Mouse (Mus musculus) kidney, embryonic 15.5 days (tissue): ENCODE results near the gene Cpt1c. TPM values are rescaled to one million over a fixed set of nuclear protein-coding genes. Genes with fewer than 3 reads are reported as not detected.

ENCODE experiments used
- ATAC-seq: fragments of 200-750 bp; cut with Nextera tagmentation; replicated peaks from 2 replicates; pipeline ENCODE4 v1.8.0; 2017; ENCODE audit warnings: moderate TSS enrichment; ENCODE audit not compliant: low FRiP score
- H3K27ac ChIP-seq: fragments of 300-500 bp; sonication (generic); 2 replicates; pipeline ENCODE4 v1.5.1; 2015; ENCODE audit warnings: mild to moderate bottlenecking, inconsistent platforms
- H3K27me3 ChIP-seq: fragments of 300-500 bp; sonication (generic); 2 replicates; pipeline ENCODE4 v1.6.1; 2015; ENCODE audit warnings: inconsistent platforms
- H3K36me3 ChIP-seq: fragments of 300-500 bp; sonication (generic); 2 replicates; pipeline ENCODE4 v1.6.1; 2015; ENCODE audit warnings: inconsistent platforms
- H3K4me1 ChIP-seq: fragments of 300-500 bp; sonication (generic); 2 replicates; pipeline ENCODE4 v1.6.1; 2015; ENCODE audit warnings: inconsistent platforms
- H3K4me2 ChIP-seq: fragments of 300-500 bp; sonication (generic); 2 replicates; pipeline ENCODE4 v1.6.1; 2015; ENCODE audit warnings: moderate library complexity, mild to moderate bottlenecking, inconsistent platforms
- H3K4me3 ChIP-seq: fragments of 300-500 bp; sonication (generic); replicated peaks from 2 replicates; pipeline ENCODE4 v1.5.1; 2015; ENCODE audit warnings: mild to moderate bottlenecking, inconsistent platforms
- H3K9ac ChIP-seq: fragments of 300-500 bp; sonication (generic); 2 replicates; pipeline ENCODE4 v1.6.1; 2015; ENCODE audit warnings: mild to moderate bottlenecking, inconsistent platforms
- H3K9me3 ChIP-seq: fragments of 300-500 bp; sonication (generic); replicated peaks from 2 replicates; pipeline ENCODE4 v1.6.1; 2016; ENCODE audit warnings: inconsistent platforms
- WGBS: fragments of 180-500 bp; shearing (Covaris S2); methylation state at CpG from one replicate; pipeline ENCODE4 v1.1.7; 2015; ENCODE audit warnings: mixed read lengths; 5-methylcytosine and 5-hydroxymethylcytosine counted together
- polyA plus RNA-seq: library from polyadenylated mRNA; unstranded; fragments of >200 nt; fragmentation: Nextera tagmentation; extraction: Ambion mirVana; gene quantifications from 2 replicates; pipeline ENCODE4 v1.2.1, GENCODE M21; 2015

The Cpt1c gene
- polyA plus RNA-seq, 1 experiment from 2014 or later = 25.1 TPM

DNA sequence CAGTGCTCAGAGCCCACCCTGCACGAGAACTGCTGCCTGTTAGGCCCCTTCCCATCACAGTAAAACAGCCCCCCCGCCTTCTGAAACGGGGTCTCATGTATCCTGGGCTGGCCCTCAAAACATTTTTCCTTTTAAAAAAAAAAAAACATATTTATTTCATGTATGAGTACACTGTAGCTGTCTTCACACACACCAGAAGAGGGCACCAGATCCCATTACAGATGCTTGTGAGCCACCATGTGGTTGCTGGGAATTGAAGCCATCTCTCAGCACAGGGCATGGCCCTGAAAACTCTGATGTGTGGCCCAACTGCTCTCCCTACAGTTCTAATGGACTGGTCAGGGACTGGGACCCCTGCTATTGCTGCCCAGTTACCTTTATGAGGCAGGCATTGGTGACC is 3.6 kb upstream of the Cpt1c start:
- Histone ChIP-seq H3K36me3 (peaks cover 81% of the 10 kb centered on the region), H3K27me3 (no peaks in the 10 kb centered on the region), H3K4me1 (peaks cover 22% of the 10 kb centered on the region), H3K9ac (no peak overlapping the region), H3K9me3 (no peaks in the 10 kb centered on the region), H3K4me2 (no peak overlapping the region), H3K27ac (no peak overlapping the region), H3K4me3 (no peak overlapping the region)
- ATAC-seq = no peak
- WGBS = 85% methylated on average over 3 of the region's 3 CpGs

DNA sequence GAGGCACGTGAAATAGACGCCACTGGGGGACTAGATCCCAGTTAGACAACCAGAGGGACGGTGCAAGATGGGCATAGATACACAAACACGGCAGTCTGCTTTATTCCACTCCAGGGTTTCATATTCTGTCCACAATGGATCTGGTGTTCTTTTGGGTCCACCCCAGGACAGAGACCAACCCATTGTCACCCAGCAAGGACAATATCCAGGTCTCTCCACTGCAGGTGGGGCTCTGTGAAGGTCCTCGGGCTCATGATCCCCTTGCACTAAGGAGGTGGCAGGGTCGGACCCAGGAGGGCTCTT is 417 bp upstream of the Cpt1c start:
- Histone ChIP-seq H3K27me3 (no peaks in the 10 kb centered on the region), H3K9ac (peak overlapping the region; percentile 2; the same call in 1 of the 2 replicates), H3K27ac (peak overlapping the region; percentile 71), H3K4me2 (peak overlapping the region; percentile 85), H3K4me3 (peak overlapping the region; percentile 56; the same call in 1 of the 2 replicates), H3K4me1 (peaks cover 32% of the 10 kb centered on the region), H3K9me3 (no peaks in the 10 kb centered on the region), H3K36me3 (peaks cover 50% of the 10 kb centered on the region)
- 23% methylated on average over 6 of the region's 6 CpGs for WGBS
- no peak for ATAC-seq

DNA sequence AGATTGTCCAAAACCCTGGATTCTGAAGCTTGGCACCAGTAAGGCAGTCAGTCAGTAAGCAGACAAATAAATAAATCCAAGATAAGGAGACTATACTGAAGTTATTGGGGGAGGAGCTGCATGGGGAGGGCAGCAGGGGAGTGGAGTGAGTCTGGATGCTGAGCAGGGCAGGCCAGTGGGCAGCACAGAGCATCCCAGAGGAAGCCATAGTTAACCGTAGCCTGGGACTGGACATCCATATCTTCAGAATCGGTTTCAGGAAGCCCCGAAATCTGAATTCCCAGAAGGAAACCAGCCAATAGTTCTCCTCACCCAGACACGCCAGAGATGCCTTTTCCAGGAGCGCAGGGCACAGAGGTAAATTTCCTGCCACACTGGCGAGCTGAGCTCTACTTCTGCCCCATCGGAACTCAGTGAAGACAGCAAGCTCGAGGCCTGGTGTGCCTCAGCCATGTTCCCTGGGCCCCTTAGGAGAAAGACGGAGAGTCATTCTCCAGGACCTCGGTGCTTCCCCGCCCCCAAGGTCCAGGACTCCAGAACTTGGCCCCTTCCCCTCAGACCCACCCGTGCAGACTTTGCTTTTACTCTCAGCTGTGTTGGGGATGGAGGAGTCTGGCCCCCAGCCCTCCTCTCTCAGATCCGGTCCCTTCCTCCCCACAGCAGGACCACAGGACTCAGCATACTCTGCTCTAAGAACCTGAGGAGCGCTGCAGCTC is 1.1 kb downstream of the Cpt1c start:
- Histone ChIP-seq H3K9ac (peak overlapping the region; percentile 52), H3K4me2 (peak overlapping the region; percentile 85), H3K27me3 (no peaks in the 10 kb centered on the region), H3K4me3 (peak overlapping the region; percentile 56), H3K27ac (peak overlapping the region; percentile 91), H3K4me1 (peaks cover 38% of the 10 kb centered on the region), H3K36me3 (peaks cover 35% of the 10 kb centered on the region), H3K9me3 (no peaks in the 10 kb centered on the region)
- ATAC-seq = no peak
- 41% methylated on average over 14 of the region's 14 CpGs for WGBS

DNA sequence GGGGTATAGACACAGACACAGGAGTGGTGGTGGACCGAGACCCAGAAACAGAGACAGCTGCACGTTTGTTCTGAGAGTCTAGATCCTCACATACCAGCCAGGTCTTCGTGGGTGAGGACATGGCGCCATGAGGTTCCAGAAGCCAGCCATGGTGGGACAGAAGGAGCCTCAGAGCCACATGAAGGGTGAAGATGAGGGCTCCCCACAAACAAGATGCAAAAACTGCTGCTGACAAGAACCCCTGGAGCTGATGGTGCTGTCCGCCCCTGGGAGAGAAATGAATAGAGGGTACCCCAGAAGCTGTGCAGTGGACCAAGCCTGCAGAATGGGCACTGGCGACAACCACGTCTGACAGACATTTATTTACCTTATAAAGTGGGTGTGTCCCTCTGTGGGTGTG is 3.5 kb downstream of the Cpt1c start:
- Histone ChIP-seq H3K4me1 (peaks cover 38% of the 10 kb centered on the region), H3K4me3 (peak overlapping the region; percentile 67), H3K4me2 (peak overlapping the region; percentile 84), H3K27me3 (no peaks in the 10 kb centered on the region), H3K9me3 (no peaks in the 10 kb centered on the region), H3K9ac (peak overlapping the region; percentile 58), H3K36me3 (peaks cover 17% of the 10 kb centered on the region), H3K27ac (no peak overlapping the region)
- no peak for ATAC-seq
- WGBS = 66% methylated on average over 7 of the region's 7 CpGs

DNA sequence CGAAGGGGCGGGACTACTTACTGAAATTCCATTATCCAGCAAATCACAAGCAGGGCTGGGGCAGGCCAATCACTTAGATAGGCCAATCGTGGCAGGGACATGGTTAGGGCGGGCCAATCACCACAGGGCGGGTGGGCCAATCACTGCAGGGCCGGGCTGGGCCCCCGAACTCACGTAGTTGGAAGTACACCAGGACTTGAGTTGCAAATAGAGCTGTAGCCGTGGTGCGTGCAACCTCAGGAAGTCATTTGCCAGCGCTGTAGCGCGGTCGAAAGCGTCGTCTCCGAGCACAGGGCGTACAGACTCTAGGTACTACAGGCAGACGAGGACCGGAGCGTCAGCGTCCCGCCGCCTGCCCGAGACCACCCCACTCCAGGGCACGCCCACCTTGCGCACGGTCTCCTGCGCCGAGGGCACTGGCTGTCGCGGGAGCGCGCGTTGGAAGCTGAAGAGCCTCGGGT is 4.4 kb downstream of the Cpt1c start:
- Histone ChIP-seq H3K27me3 (no peaks in the 10 kb centered on the region), H3K36me3 (peaks cover 11% of the 10 kb centered on the region), H3K9me3 (no peaks in the 10 kb centered on the region), H3K4me3 (peak overlapping the region; percentile 67), H3K4me1 (peaks cover 36% of the 10 kb centered on the region), H3K27ac (peak overlapping the region; percentile 95), H3K9ac (peak overlapping the region; percentile 58), H3K4me2 (peak overlapping the region; percentile 84)
- WGBS = under 1% methylated on average over 36 of the region's 36 CpGs
- ATAC-seq = peak; percentile 97

DNA sequence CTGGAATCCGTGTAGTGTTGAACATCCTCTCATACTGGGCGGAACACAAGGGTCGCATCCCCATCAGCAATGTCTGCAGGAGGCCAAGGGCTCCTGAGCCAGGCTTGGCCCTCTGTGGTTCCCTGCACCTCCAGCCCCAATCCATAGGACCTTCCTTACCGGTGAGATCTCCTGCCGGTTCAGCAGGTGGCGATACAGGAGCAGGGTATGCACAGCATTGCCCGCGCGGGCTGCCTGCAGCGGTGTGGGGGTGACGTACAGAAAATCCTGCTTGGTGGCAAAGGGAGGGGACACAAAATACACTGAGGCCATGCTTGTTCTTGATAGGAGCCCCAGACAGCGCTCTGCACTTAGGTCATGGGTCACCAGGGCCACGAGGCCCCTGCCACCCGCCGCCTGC is 8.0 kb downstream of the Cpt1c start:
- Histone ChIP-seq H3K4me3 (no peak overlapping the region), H3K27ac (no peak overlapping the region), H3K9me3 (no peaks in the 10 kb centered on the region), H3K4me2 (no peak overlapping the region), H3K9ac (no peak overlapping the region), H3K27me3 (no peaks in the 10 kb centered on the region), H3K4me1 (peaks cover 14% of the 10 kb centered on the region), H3K36me3 (peaks cover 35% of the 10 kb centered on the region)
- ATAC-seq = no peak
- 68% methylated on average over 15 of the region's 15 CpGs for WGBS

DNA sequence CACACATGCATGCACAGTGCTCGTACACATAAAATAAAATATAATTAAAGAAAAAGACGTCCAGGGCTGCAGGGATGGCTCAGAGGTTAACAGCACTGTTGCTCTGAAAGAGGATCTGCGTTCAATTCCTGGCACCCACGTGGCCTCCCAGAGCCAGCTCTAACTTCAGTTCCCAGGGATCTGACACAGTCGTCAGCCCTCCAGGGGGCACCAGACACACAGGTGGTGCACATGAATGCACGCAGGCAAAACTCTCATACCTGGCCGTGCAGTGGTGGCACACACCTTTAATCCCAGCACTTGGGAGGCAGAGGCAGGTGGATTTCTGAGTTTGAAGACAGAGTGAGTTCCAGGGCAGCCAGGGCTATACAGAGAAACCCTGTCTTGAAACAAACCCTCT is 8.7 kb downstream of the Cpt1c start:
- H3K9me3 ChIP-seq = no peaks in the 10 kb centered on the region
- peaks cover 9% of the 10 kb centered on the region for H3K4me1 ChIP-seq
- H3K9ac ChIP-seq = no peak overlapping the region
- peaks cover 42% of the 10 kb centered on the region for H3K36me3 ChIP-seq
- no peaks in the 10 kb centered on the region for H3K27me3 ChIP-seq
- 78% methylated on average over 7 of the region's 7 CpGs for WGBS
- H3K4me2 ChIP-seq = no peak overlapping the region
- H3K4me3 ChIP-seq = no peak overlapping the region
- no peak for ATAC-seq
- H3K27ac ChIP-seq = no peak overlapping the region

DNA sequence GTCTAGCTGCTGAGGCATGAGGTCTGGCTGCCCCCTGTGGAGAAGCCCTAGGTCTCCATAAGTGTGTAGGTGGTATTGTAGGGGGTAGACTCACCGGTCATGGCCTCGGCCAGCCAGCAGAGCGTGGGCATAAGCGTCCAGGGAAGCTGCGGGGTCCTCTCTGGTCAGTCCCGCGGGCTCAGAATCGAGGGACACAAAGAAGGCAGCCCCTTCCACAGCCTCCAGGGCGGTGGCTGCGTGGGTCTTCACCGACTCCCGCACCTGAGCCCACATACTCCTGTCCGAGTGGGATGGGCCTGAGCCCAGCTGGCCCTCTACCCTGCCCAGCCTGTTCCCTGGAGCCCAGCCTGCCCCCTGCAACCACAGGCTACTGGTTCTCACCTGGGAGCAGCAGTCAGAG is 9.7 kb downstream of the Cpt1c start:
- Histone ChIP-seq H3K4me3 (no peak overlapping the region), H3K4me1 (0 out of 2 replicates have a peak, but pooled peaks cover 6% of the 10 kb centered on the region), H3K9me3 (no peaks in the 10 kb centered on the region), H3K27ac (no peak overlapping the region), H3K4me2 (no peak overlapping the region), H3K36me3 (peaks cover 43% of the 10 kb centered on the region), H3K27me3 (no peaks in the 10 kb centered on the region), H3K9ac (no peak overlapping the region)
- 96% methylated on average over 13 of the region's 13 CpGs for WGBS
- ATAC-seq = no peak

DNA sequence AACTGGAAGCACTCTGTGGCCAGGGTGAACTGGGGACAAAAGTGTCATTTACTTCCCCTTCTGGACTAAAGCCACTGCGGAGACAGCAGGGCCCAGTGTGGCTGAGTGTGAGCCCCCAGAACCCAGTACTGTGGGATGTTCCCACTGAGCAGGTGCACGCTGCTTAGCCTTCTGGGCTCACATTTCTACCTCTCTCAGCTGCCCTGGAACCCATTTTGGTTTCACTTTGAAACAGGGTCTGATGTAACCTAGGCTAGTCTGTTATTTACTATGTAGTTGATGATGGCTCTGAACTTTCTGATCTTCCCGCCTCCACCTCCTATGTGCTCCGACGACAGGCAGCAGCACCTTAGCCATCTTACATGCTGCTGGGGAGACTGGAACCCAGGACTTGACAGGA is 11.8 kb downstream of the Cpt1c start:
- Histone ChIP-seq H3K36me3 (peaks cover 47% of the 10 kb centered on the region), H3K9ac (no peak overlapping the region), H3K9me3 (no peaks in the 10 kb centered on the region), H3K27me3 (no peaks in the 10 kb centered on the region), H3K4me2 (no peak overlapping the region), H3K4me1 (0 out of 2 replicates have a peak, but pooled peaks cover 3% of the 10 kb centered on the region), H3K4me3 (no peak overlapping the region), H3K27ac (no peak overlapping the region)
- no peak for ATAC-seq
- WGBS = 92% methylated on average over 5 of the region's 5 CpGs

DNA sequence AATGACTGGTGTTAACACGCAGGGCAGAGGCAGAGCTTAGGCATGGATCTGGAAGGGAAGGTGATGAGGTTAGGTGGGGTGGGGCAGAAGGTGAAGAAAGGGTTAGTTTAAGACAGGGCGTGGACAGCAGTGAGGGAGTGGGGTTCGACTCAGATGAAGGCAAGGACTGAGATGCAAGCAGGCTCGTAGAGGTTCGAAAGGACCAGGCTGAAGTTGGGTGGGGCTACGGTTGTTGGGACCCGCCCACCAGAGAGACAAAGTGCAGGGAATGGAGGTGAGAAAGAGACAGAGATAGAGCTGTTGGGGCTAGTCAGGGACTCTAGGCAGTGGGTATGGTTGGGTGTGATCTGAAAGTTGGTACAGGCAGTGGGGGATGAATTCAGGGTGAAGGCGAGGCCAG is 12.3 kb downstream of the Cpt1c start:
- WGBS = 74% methylated on average over 8 of the region's 8 CpGs
- H3K4me1 ChIP-seq = peaks cover 7% of the 10 kb centered on the region
- H3K4me3 ChIP-seq = no peak overlapping the region
- H3K36me3 ChIP-seq = peaks cover 47% of the 10 kb centered on the region
- H3K4me2 ChIP-seq = no peak overlapping the region
- no peak overlapping the region for H3K9ac ChIP-seq
- H3K27ac ChIP-seq = no peak overlapping the region
- H3K9me3 ChIP-seq = no peaks in the 10 kb centered on the region
- H3K27me3 ChIP-seq = no peaks in the 10 kb centered on the region
- no peak for ATAC-seq

DNA sequence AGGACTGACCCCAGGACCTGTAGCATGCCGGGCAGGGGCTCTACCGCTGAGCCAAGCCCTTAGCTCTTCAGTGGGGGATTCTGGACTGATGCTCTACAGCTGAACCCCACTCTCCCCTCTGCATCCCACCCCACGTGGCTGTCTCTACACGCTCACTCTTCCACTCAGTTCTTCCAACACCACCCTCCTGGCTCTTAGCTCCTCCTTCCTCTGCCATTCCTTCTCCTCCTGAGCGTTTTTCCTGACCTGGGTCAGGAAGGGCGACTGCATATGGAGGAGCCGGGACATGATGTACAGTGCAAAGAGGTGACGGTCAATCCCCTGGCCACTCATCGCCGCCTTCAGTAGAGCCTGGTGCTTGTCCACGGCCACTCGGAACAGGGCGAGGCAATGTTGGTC is 14.1 kb downstream of the Cpt1c start:
- H3K27ac ChIP-seq = no peak overlapping the region
- peaks cover 39% of the 10 kb centered on the region for H3K36me3 ChIP-seq
- ATAC-seq = no peak
- no peak overlapping the region for H3K4me2 ChIP-seq
- H3K9me3 ChIP-seq = no peaks in the 10 kb centered on the region
- 82% methylated on average over 13 of the region's 13 CpGs for WGBS
- H3K4me1 ChIP-seq = peaks cover 9% of the 10 kb centered on the region
- no peak overlapping the region for H3K9ac ChIP-seq
- H3K4me3 ChIP-seq = no peak overlapping the region
- no peaks in the 10 kb centered on the region for H3K27me3 ChIP-seq

DNA sequence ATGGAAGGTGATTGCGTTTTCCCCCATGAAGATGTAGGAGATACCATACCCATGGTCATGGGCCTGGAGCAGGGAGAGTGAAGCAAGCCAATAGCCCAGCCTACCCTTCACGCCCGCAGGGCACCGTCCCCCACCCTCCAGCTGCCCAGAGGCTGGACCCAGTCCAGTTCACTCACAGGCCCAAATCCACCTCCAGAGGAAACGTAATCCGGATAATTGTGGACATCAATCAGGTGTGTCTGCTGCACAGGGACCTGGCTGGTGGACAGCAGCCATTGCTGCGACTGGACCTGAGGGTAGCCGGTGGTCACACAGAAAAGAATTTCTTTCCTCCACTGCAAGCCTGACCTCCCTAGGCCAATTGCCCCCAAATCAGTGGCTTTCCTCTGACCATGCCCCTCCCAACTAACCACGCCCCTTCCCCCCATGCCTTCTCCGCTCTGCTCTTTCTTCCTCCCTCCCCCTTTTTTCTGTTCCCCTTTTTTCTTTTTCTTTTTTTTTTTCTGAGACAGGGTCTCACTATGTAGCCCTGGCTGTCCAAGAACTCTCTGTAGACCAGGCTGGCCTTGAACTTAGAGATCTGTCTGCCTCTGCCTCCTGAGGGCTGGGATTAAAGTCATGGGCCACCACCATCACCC is 14.7 kb downstream of the Cpt1c start:
- no peak for ATAC-seq

More for the DNA sequence above, 14.7 kb downstream of the Cpt1c start:
- Histone ChIP-seq H3K4me3 (no peak overlapping the region), H3K4me1 (peaks cover 9% of the 10 kb centered on the region), H3K9ac (no peak overlapping the region), H3K27me3 (no peaks in the 10 kb centered on the region), H3K4me2 (no peak overlapping the region), H3K27ac (no peak overlapping the region), H3K36me3 (peaks cover 36% of the 10 kb centered on the region), H3K9me3 (no peaks in the 10 kb centered on the region)
- 81% methylated on average over 10 of the region's 10 CpGs for WGBS
